Mouse (Mus musculus) limb, embryonic 14.5 days (tissue): Measurements from ENCODE around the gene Adap1. TPM values are rescaled to one million over a fixed set of nuclear protein-coding genes. Genes with fewer than 3 reads are reported as not detected.

ENCODE experiments used
- ATAC-seq: fragments of 200-750 bp; cut with Nextera tagmentation; 2 replicates; pipeline ENCODE4 v1.8.0; 2017; ENCODE audit warnings: low read depth, moderate number of reproducible peaks, moderate TSS enrichment; ENCODE audit not compliant: low FRiP score
- DNase-seq: peaks from one replicate; pipeline ENCODE4 v3.0.0-alpha.2; 2015; ENCODE audit warnings: low spot score
- H3K27ac ChIP-seq: fragments of 300-500 bp; sonication (generic); replicated peaks from 2 replicates; pipeline ENCODE4 v1.5.1; 2014; ENCODE audit warnings: low read depth, mild to moderate bottlenecking, low read length, moderate library complexity, mixed read lengths
- H3K27me3 ChIP-seq: fragments of 300-500 bp; sonication (generic); 2 replicates; pipeline ENCODE4 v1.6.1; 2014; ENCODE audit warnings: low read length, mixed read lengths; ENCODE audit not compliant: control insufficient read depth, insufficient read depth
- H3K36me3 ChIP-seq: fragments of 300-500 bp; sonication (generic); 2 replicates; pipeline ENCODE4 v1.6.1; 2014; ENCODE audit warnings: mild to moderate bottlenecking, low read length, moderate library complexity, mixed read lengths; ENCODE audit not compliant: control insufficient read depth, insufficient read depth
- H3K4me1 ChIP-seq: fragments of 300-500 bp; sonication (generic); 2 replicates; pipeline ENCODE4 v1.6.1; 2014; ENCODE audit warnings: antibody characterized with exemption, low read length, mixed read lengths; ENCODE audit not compliant: control insufficient read depth, insufficient read depth
- H3K4me2 ChIP-seq: fragments of 300-500 bp; sonication (generic); replicated peaks from 2 replicates; pipeline ENCODE4 v1.6.1; 2014; ENCODE audit warnings: low read depth, mild to moderate bottlenecking, low read length, moderate library complexity; ENCODE audit not compliant: severe bottlenecking
- H3K4me3 ChIP-seq: fragments of 300-500 bp; sonication (generic); replicated peaks from 2 replicates; pipeline ENCODE4 v1.5.1; 2014; ENCODE audit warnings: low read length
- H3K9ac ChIP-seq: fragments of 300-500 bp; sonication (generic); 2 replicates; pipeline ENCODE4 v1.6.1; 2014; ENCODE audit warnings: mild to moderate bottlenecking, low read depth, low read length, moderate library complexity; ENCODE audit not compliant: severe bottlenecking
- H3K9me3 ChIP-seq: fragments of 300-500 bp; sonication (generic); 2 replicates; pipeline ENCODE4 v1.6.1; 2016; ENCODE audit warnings: low read length; ENCODE audit not compliant: control insufficient read depth
- POLR2A ChIP-seq: fragments of 200-500 bp; IDR thresholded peaks from 2 replicates; pipeline ENCODE4 v1.8.0; 2012; ENCODE audit warnings: inconsistent platforms, mild to moderate bottlenecking, moderate library complexity, borderline replicate concordance; ENCODE audit not compliant: insufficient read depth, insufficient read length; ENCODE audit errors: extremely low read depth
- WGBS: fragments of 180-500 bp; shearing (Covaris S2); extraction: QIAGEN DNeasy Blood & Tissue Kit; methylation state at CpG from one replicate; pipeline ENCODE4 v1.1.7; 2014; 5-methylcytosine and 5-hydroxymethylcytosine counted together
- polyA plus RNA-seq, 2 experiments: library from polyadenylated mRNA; depleted of rRNA in 1 of 2; stranded (reverse) in 1 of 2; unstranded in 1 of 2; fragments of >200 nt; fragmentation: Nextera tagmentation in 1 of 2; extraction: Ambion mirVana in 1 of 2; gene quantifications; 2 replicates each; pipeline versions ENCODE4 v1.2.1 to v1.2.3; 2012 to 2014

Adap1 gene
- polyA plus RNA-seq, 2 experiments = 2.5 to 2.7 TPM

DNA sequence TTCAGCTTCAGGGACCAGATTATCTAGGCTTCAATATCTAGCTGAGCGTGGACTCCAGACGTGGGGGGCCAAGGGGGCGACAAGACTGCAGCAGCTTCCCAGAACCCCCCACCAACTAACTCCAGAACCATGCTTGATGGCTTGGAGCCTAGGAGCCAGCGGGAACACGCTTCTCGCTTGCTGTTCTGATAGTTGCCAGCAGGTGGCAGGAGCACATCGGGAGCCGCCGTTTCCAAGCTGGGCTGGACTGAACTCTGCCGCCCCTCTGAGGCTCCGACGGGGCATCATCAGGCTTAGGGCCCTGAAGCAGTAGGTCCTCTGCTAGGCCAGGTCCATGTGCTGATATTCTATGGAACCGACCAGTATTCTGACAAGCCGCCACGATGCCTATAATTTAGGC lies 43.2 kb downstream of the Adap1 start:
- Histone ChIP-seq H3K4me3 (no peak overlapping the region), H3K9ac (no peak overlapping the region), H3K36me3 (no peaks in the 10 kb centered on the region), H3K9me3 (no peaks in the 10 kb centered on the region), H3K27ac (no peak overlapping the region), H3K27me3 (no peaks in the 10 kb centered on the region), H3K4me1 (no peaks in the 10 kb centered on the region), H3K4me2 (no peak overlapping the region; the same call in 1 of the 2 replicates)
- WGBS = 7% methylated on average over 15 of the region's 15 CpGs
- TF ChIP-seq POLR2A = no peak
- DNase-seq (peak; percentile 73), ATAC-seq (peak; percentile 71)

DNA sequence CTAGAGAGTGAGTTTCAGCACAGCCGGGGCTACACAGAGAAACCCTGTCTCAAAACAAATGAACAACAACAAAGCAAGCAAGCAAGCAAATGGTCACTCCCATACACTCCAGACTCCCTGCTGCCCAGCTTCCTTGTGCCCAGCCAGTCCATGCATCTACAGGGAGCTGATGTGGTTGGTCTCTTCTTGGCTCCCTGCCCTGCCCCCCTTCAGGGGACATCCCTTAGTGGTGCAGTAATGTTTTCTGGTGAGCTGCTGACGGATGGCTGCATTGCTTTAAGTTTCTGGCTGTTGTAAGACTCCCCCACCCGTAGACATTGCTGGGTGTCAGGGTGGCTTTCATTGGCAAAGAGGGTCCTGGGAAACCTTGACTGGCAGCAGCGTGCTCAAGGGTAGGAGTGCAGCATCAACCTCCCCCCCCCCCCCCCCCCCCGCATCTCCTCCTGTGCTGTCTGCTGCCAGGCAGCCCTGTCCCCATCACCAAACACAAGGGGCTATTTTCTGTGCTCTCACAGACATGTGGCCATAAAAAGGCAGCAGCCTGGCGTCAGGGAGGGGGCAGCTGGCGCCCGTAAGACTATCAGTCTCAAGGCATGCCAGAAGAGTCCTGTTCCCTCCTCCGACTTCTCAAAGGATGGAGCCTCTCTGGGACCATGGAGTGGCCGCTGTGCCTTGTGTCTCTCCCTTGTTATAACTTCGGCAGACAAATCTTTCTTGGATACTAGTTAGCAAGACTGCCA lies 43.9 kb downstream of the Adap1 start:
- DNase-seq (no peak), ATAC-seq (no peak)
- Histone ChIP-seq H3K4me1 (no peaks in the 10 kb centered on the region), H3K4me2 (no peak overlapping the region), H3K36me3 (no peaks in the 10 kb centered on the region), H3K27ac (no peak overlapping the region), H3K9ac (no peak overlapping the region), H3K9me3 (no peaks in the 10 kb centered on the region), H3K4me3 (no peak overlapping the region), H3K27me3 (no peaks in the 10 kb centered on the region)
- WGBS = 33% methylated on average over 10 of the region's 11 CpGs
- no peak for TF ChIP-seq POLR2A

DNA sequence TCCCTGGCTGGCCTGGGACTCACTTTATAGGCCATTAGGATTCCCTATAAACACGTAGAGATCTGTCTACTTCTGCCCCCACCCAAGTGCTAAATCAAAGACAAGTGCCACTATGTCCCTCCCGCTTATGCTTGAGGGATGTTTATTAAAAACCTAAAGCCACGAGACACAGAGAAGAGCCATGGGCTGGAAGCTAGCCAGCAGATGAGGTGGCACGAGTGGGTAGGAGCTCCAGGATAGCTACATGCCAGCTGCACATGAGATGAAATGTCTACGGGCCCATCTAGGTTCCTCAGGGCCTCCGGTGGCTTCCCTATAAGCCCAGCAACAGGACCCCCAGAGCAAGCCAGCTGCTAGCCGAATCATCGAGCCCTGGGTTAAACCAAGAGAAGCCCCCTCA lies 48.1 kb downstream of the Adap1 start:
- Histone ChIP-seq H3K27me3 (no peaks in the 10 kb centered on the region), H3K36me3 (no peaks in the 10 kb centered on the region), H3K4me1 (no peaks in the 10 kb centered on the region), H3K27ac (no peak overlapping the region), H3K9me3 (no peaks in the 10 kb centered on the region), H3K9ac (no peak overlapping the region), H3K4me2 (no peak overlapping the region), H3K4me3 (no peak overlapping the region)
- TF ChIP-seq POLR2A = no peak
- no peak for ATAC-seq
- DNase-seq = no peak
- WGBS = 60% methylated on average over 8 of the region's 8 CpGs

DNA sequence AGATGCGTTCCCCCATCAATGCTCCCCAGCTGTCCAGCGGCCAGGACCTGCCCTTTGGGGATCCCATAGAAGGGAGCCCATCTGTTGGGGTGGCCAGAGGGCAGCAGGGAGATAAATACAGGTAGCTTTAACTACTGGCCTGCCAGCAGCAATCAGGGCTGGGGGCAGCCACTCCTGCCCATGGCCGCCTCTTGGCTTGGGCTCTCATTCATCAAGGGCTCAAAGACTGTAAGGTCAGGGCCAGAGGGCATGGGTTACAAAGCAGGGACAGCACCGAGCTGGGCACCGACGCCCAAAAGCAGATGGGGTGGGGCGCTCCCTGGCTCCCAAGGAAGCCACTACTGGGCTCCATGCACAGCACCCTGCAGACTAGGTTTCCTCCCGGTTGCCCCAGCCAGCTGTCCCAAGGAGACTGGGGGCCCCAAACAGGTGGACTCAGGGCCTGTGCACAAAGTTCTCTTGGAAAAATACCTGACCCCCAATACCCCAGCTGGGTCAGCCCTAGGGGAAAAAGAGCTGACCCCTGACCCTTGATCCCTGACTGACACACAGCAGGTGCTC lies 53.3 kb downstream of the Adap1 start:
- Histone ChIP-seq H3K27me3 (no peaks in the 10 kb centered on the region), H3K4me1 (no peaks in the 10 kb centered on the region), H3K9me3 (no peaks in the 10 kb centered on the region), H3K4me3 (no peak overlapping the region), H3K9ac (no peak overlapping the region), H3K36me3 (peaks cover 23% of the 10 kb centered on the region), H3K4me2 (no peak overlapping the region), H3K27ac (no peak overlapping the region)
- no peak for TF ChIP-seq POLR2A
- DNase-seq (no peak), ATAC-seq (peak; percentile 17; the same call in 1 of the 2 replicates)
- 44% methylated on average over 8 of the region's 8 CpGs for WGBS

DNA sequence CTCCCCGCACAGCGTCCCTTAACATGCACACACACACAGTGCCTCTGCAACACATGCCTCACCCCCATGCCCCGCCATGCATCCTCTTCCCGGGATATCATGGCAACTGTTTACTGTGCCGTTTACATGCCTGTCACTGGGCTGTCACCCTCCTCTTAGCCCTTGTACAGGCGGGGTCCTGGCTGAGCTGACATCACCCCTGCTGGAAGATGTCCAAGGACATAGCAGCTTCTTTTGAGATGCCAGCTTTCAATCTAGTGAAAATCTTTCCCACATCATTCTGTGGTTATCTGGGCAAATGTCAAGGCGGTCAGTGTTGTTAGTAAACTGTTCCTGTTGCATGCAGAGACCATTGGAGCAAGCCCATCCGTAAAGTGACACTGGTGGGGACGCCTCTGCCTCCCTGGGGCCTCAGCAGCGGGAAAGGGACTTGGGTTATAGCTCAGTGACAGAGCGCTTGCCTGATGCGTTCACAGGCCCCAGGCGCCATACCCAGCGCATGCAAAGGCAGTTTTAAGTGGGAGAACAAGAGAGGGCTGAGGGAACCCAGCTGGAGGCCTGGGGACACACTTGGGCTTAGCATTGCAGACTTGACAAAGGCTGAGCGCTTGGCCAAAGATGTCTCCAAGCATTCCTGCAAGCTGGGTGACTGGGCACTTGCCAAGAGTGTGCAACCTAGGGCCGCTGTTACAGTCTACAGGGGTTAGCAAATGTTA lies 54.5 kb downstream of the Adap1 start:
- Histone ChIP-seq H3K27me3 (no peaks in the 10 kb centered on the region), H3K36me3 (peaks cover 34% of the 10 kb centered on the region), H3K4me3 (no peak overlapping the region), H3K4me1 (no peaks in the 10 kb centered on the region), H3K9me3 (no peaks in the 10 kb centered on the region), H3K27ac (no peak overlapping the region), H3K9ac (no peak overlapping the region), H3K4me2 (no peak overlapping the region)
- ATAC-seq = no peak
- DNase-seq = no peak
- no peak for TF ChIP-seq POLR2A
- 68% methylated on average over 16 of the region's 16 CpGs for WGBS
